Mouse (Mus musculus) liver, embryonic 15.5 days (tissue): ENCODE measurements around the gene Cyp2ab1. TPM values are rescaled to one million over a fixed set of nuclear protein-coding genes. Genes with fewer than 3 reads are reported as not detected.

ENCODE experiments used
- ATAC-seq: fragments of 200-750 bp; cut with Nextera tagmentation; 2 replicates; pipeline ENCODE4 v1.8.0; 2017; ENCODE audit warnings: moderate number of reproducible peaks, mild to moderate bottlenecking, moderate library complexity; ENCODE audit not compliant: insufficient read depth
- H3K27ac ChIP-seq: fragments of 300-500 bp; sonication (generic); replicated peaks from 2 replicates; pipeline ENCODE4 v1.5.1; 2015; ENCODE audit warnings: mild to moderate bottlenecking, inconsistent platforms
- H3K27me3 ChIP-seq: fragments of 300-500 bp; sonication (generic); 2 replicates; pipeline ENCODE4 v1.6.1; 2015; ENCODE audit warnings: mild to moderate bottlenecking, inconsistent platforms
- H3K36me3 ChIP-seq: fragments of 300-500 bp; sonication (generic); replicated peaks from 2 replicates; pipeline ENCODE4 v1.6.1; 2015; ENCODE audit warnings: moderate library complexity, mild to moderate bottlenecking, inconsistent platforms
- H3K4me1 ChIP-seq: fragments of 300-500 bp; sonication (generic); replicated peaks from 2 replicates; pipeline ENCODE4 v1.6.1; 2015; ENCODE audit warnings: inconsistent platforms
- H3K4me2 ChIP-seq: fragments of 300-500 bp; sonication (generic); 2 replicates; pipeline ENCODE4 v1.6.1; 2015; ENCODE audit warnings: moderate library complexity, mild to moderate bottlenecking, inconsistent platforms
- H3K4me3 ChIP-seq: fragments of 300-500 bp; sonication (generic); replicated peaks from 2 replicates; pipeline ENCODE4 v1.5.1; 2015; ENCODE audit warnings: mild to moderate bottlenecking, inconsistent platforms
- H3K9ac ChIP-seq: fragments of 300-500 bp; sonication (generic); 2 replicates; pipeline ENCODE4 v1.6.1; 2015; ENCODE audit warnings: moderate library complexity, mild to moderate bottlenecking, inconsistent platforms
- H3K9me3 ChIP-seq: fragments of 300-500 bp; sonication (generic); replicated peaks from 2 replicates; pipeline ENCODE4 v1.6.1; 2016; ENCODE audit warnings: inconsistent platforms
- WGBS: fragments of 180-500 bp; shearing (Covaris S2); methylation state at CpG from one replicate; pipeline ENCODE4 v1.1.7; 2015; ENCODE audit warnings: mixed read lengths; ENCODE audit not compliant: insufficient replicate concordance; 5-methylcytosine and 5-hydroxymethylcytosine counted together
- polyA plus RNA-seq: library from polyadenylated mRNA; unstranded; fragments of >200 nt; fragmentation: Nextera tagmentation; extraction: Ambion mirVana; gene quantifications from 2 replicates; pipeline ENCODE4 v1.2.1, GENCODE M21; 2015

The Cyp2ab1 gene
- polyA plus RNA-seq, 1 experiment from 2014 or later: 0.03 TPM

DNA sequence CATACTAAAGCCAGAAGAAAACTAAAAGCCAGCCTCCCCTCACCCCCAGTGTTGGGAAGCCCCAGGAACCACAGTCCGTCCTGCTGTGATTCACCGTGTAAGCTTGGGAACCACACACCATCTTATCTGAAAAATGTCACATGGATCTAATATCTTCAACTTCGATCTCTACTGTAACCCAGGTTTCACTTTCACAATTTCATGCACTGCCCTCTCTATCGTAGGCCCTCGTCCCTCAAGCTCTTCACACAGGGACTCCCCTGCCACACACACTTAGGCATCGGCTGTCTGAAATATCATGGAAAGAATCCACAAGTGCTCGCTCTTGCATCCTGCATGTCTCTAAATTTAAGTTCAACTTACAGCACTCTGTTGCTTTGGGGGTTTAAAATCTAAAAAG lies 60.1 kb downstream of the Cyp2ab1 start:
- H3K9ac ChIP-seq: no peak overlapping the region
- WGBS: 53% methylated on average over 7 of the region's 7 CpGs
- no peak overlapping the region for H3K4me3 ChIP-seq
- H3K27ac ChIP-seq: no peak overlapping the region
- no peaks in the 10 kb centered on the region for H3K9me3 ChIP-seq
- no peaks in the 10 kb centered on the region for H3K36me3 ChIP-seq
- no peaks in the 10 kb centered on the region for H3K4me1 ChIP-seq
- no peaks in the 10 kb centered on the region for H3K27me3 ChIP-seq
- no peak overlapping the region for H3K4me2 ChIP-seq
- no peak for ATAC-seq

Other genes with a start within 250 kb of the Cyp2ab1 start
- gene Klhl24, start 227.9 kb downstream of the Cyp2ab1 start, polyA plus RNA-seq: 5.5 and 6.2 TPM in 2 replicates
- 4.7 and 5.1 TPM in 2 replicates for gene Yeats2, start 184.3 kb downstream of the Cyp2ab1 start, polyA plus RNA-seq
- gene Map6d1, start 84.0 kb downstream of the Cyp2ab1 start, polyA plus RNA-seq: 0.03 TPM in 1 of 2 replicates, not detected in the other
- gene Parl, start 23.0 kb downstream of the Cyp2ab1 start, polyA plus RNA-seq: 35.4 and 37.5 TPM in 2 replicates
- gene Abcc5, start 101.0 kb upstream of the Cyp2ab1 start, polyA plus RNA-seq: 17.2 and 18.5 TPM in 2 replicates
- 44.1 and 48.7 TPM in 2 replicates for gene Eif2b5, start 173.4 kb upstream of the Cyp2ab1 start, polyA plus RNA-seq
- 3.8 and 4.8 TPM in 2 replicates for gene Dvl3, start 191.6 kb upstream of the Cyp2ab1 start, polyA plus RNA-seq
- 386 and 395 TPM in 2 replicates for gene Ap2m1, start 210.1 kb upstream of the Cyp2ab1 start, polyA plus RNA-seq
- 24.6 and 28.4 TPM in 2 replicates for gene Abcf3, start 223.2 kb upstream of the Cyp2ab1 start, polyA plus RNA-seq